In the genomic region with DNA sequence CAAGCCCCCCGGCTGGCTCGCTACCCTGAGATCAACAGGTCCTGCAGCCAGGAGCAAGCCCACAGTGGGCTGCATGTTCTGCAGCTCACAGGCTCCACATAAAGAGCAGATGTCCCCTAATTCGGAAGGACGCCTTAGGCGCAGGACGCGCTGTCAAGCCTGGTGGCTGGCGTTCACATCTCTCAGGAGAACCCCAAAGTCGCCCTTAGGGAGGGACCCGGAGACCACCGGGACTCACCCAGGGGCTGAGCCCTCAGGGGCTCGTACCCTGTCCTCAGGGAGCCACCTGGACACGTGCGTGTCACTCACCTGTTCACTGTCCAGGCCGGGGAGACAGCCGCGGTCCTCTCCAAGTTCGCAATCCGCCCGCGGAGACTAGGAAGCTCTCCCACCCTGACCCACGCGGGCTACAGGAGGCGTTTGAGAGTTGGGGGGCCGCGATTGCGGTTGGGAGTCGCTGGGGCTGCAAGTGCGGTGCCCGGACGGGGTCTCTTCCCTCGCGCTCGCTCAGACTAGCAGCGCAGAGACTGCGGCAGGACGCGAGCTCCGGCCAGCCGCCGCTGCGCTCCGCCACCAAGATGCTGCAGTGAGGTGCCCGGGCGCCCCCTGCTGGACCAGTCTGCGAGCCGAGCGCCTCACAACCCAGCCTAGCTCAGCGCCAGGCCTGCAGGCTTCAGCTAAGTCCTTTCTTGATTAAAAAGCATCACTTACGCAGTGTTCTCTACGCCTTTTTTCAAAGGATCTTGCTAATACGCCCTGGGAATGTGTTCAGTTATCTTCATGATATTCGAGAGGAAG, we compare ENCODE assay signal across 8 mouse cellular contexts. TPM values are rescaled to one million over a fixed set of nuclear protein-coding genes. Genes with fewer than 3 reads are reported as not detected.
DNase-seq lines count a peak whose midpoint lies in the region; ATAC-seq and TF ChIP-seq lines count a peak whose summit lies in the region.

No protein-coding gene starts in this region.

- peak overlapping the region; percentile 93 for H3K4me2 ChIP-seq in hindbrain, embryonic 13.5 days

- H3K9me3 ChIP-seq in hindbrain, embryonic 13.5 days, result no peaks in the 10 kb centered on the region

- POLR2A ChIA-PET in Patski (lab: Charles Lee), result interaction anchor here (1.5 kb wide), 1 partner anchor 70 kb away, joined by 4 read pairs; no protein-coding TSS in a partner anchor

- H3K36me3 ChIP-seq in hindbrain, embryonic 13.5 days, result no peaks in the 10 kb centered on the region

- peak overlapping the region; percentile 53 for H3K4me3 ChIP-seq in hindbrain, embryonic 13.5 days

- H3K27ac ChIP-seq in hindbrain, embryonic 13.5 days, result no peak overlapping the region

- peak; percentile 100 for TF ChIP-seq CTCF in Patski (IDR thresholded peaks at IDR 0.05)

- under 1% methylated on average over 53 of the region's 53 CpGs for whole genome bisulfite sequencing in hindbrain, embryonic 13.5 days

- peak overlapping the region; percentile 70 for H3K9ac ChIP-seq in hindbrain, embryonic 13.5 days

- peak; percentile 92 for ATAC-seq in Patski
- ATAC-seq in hindbrain, embryonic 13.5 days (ENCODE audit: low FRiP score), result peak; percentile 94

- peaks cover 4% of the 10 kb centered on the region for H3K27me3 ChIP-seq in Patski
- H3K27me3 ChIP-seq in hindbrain, embryonic 13.5 days, result peaks cover 30% of the 10 kb centered on the region

- CTCF ChIA-PET in Patski (lab: Charles Lee), result interaction anchor here (0.7 to 3.1 kb wide), 18 partner anchors 8 to 122 kb away, joined by 3 to 37 read pairs (median 5); no protein-coding TSS in a partner anchor

- in situ Hi-C loops in Patski (cut with MboI; ENCODE audit: low pct_unique_long_range_greater_than_20kb), result no loop called here

- DNase-seq in Patski (ENCODE audit: low read depth, low spot score), result peak; percentile 17
- DNase-seq in cerebellum, postnatal 10 days, result peak; percentile 98 to 99
- DNase-seq in frontal cortex, postnatal 25 days (ENCODE audit: low spot score in 2 of 2), result peak; percentile 92 to 93
- DNase-seq in layer of hippocampus, postnatal 25 days (ENCODE audit: extremely low spot score in 1 of 2, low spot score in 1 of 2), result peak; percentile 98 to 100
- DNase-seq in lung, postnatal 10 days, result peak; percentile 95
- DNase-seq in ovary, postnatal 14 days (ENCODE audit: low spot score), result peak; percentile 94
- DNase-seq in thymus, postnatal 0 days (ENCODE audit: low spot score), result peak; percentile 66

- peaks cover 16% of the 10 kb centered on the region for H3K4me1 ChIP-seq in hindbrain, embryonic 13.5 days (replicated peaks)

RNA-seq across cellular contexts. Expression of a gene that starts 0.9 kb away (rescaled TPM):
- 2.3 TPM for polyA plus RNA-seq in Patski (2021)
- 3.2 and 3.6 TPM in 2 replicates for polyA plus RNA-seq in hindbrain, embryonic 13.5 days (2015; fragmentation: Nextera tagmentation; extraction: Ambion mirVana)
- total RNA-seq in layer of hippocampus, postnatal 25 days (2021), result 10 to 100 TPM; 38.4 to 39.2 TPM
- 1.6 TPM in 2 replicates for polyA plus RNA-seq in thymus, postnatal 0 days (2015; fragmentation: Nextera tagmentation; extraction: Ambion mirVana)

Comparison
In these comparisons a context has a peak if more than half of its experiments do, and no peak if none do; other contexts are left out.
1. DNase-seq: peak in every context shown above with its lines; median percentile 99 in layer of hippocampus, postnatal 25 days; 98 in cerebellum, postnatal 10 days; 95 in lung, postnatal 10 days; 94 in ovary, postnatal 14 days; 92 in frontal cortex, postnatal 25 days; 66 in thymus, postnatal 0 days; 17 in Patski.